Mouse (Mus musculus) limb, embryonic 10.5 days (tissue): ENCODE measurements around the gene Rpl11. TPM values are rescaled to one million over a fixed set of nuclear protein-coding genes. Genes with fewer than 3 reads are reported as not detected.
"Not testable (repeated sequence)": the region's sequence is repeated elsewhere in the genome, so short reads cannot be mapped to it uniquely, and the experiment has no call there.

Source experiments
- DNase-seq: peaks from one replicate; pipeline ENCODE4 v3.0.0-alpha.2; 2017; ENCODE audit warnings: low spot score
- H3K27ac ChIP-seq: fragments of 300-500 bp; sonication (generic); 2 replicates; pipeline ENCODE4 v1.5.1; 2016; ENCODE audit warnings: mild to moderate bottlenecking
- H3K27me3 ChIP-seq: fragments of 300-500 bp; sonication (generic); 2 replicates; pipeline ENCODE4 v1.6.1; 2016; ENCODE audit warnings: low read depth, mild to moderate bottlenecking; ENCODE audit not compliant: poor library complexity, severe bottlenecking
- H3K36me3 ChIP-seq: fragments of 300-500 bp; sonication (generic); 2 replicates; pipeline ENCODE4 v1.6.1; 2016; ENCODE audit warnings: mild to moderate bottlenecking, moderate library complexity
- H3K4me1 ChIP-seq: fragments of 300-500 bp; sonication (generic); 2 replicates; pipeline ENCODE4 v1.6.1; 2016
- H3K4me3 ChIP-seq: fragments of 300-500 bp; sonication (generic); 2 replicates; pipeline ENCODE4 v1.5.1; 2016; ENCODE audit warnings: mild to moderate bottlenecking, moderate library complexity
- H3K9me3 ChIP-seq: fragments of 300-500 bp; sonication (generic); replicated peaks from 2 replicates; pipeline ENCODE4 v1.6.1; 2016; ENCODE audit warnings: mild to moderate bottlenecking
- WGBS: fragments of 180-500 bp; shearing (Covaris S2); methylation state at CpG from one replicate; pipeline ENCODE4 v1.1.7; 2016; 5-methylcytosine and 5-hydroxymethylcytosine counted together
- polyA plus RNA-seq: library from polyadenylated mRNA; unstranded; fragments of >200 nt; fragmentation: Nextera tagmentation; extraction: Ambion mirVana; gene quantifications from 2 replicates; pipeline ENCODE4 v1.2.1, GENCODE M21; 2016

Gene Rpl11
- polyA plus RNA-seq, 1 experiment from 2014 or later, result 510 TPM

DNA sequence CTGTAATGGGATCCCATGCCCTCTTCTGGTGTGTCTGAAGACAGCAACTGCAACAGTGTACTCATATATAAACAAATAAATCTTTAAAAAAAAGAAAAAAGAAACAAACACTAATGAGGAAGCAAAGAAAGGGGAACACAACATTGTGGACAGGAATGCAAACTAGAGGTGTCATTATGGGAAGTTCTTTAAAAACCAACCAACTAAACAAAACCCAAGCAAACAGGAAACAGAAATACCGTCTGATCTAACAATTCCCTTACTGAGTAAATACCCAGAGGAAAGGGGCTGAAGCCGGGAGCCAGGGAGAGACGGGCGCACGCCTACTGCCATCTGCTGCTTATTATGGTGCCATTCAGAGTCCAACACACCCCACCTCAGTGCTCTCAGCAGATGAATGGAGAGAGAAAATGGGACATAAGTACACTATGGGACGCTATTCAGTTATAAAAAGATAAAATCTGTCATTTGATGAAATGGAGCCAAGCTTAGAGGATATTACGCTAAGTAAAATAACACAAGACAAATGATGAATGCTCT, 71.6 kb downstream of the Rpl11 start:
- no peak for DNase-seq
- H3K4me1 ChIP-seq, result peaks cover 9% of the 10 kb centered on the region
- no peak overlapping the region for H3K4me3 ChIP-seq
- no peaks in the 10 kb centered on the region for H3K27me3 ChIP-seq
- 86% methylated on average over 7 of the region's 7 CpGs for WGBS
- H3K36me3 ChIP-seq, result peaks cover 85% of the 10 kb centered on the region
- no peaks in the 10 kb centered on the region for H3K9me3 ChIP-seq
- no peak overlapping the region for H3K27ac ChIP-seq

DNA sequence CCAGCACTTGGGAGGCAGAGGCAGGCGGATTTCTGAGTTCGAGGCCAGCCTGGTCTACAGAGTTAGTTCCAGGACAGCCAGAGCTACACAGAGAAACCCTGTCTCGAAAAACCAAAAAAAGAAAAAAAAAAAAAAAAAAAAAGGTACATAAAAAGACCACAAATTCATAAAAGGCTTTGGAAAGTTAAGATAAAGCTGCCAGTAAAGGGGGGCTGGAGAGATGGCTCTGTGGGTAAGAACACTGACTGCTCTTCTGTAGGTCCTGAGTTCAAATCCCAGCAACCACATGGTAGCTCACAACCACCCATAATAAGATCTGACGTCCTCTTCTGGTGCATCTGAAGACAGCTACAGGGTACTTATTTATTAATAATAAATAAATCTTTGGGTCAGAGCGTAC, 73.0 kb downstream of the Rpl11 start:
- not testable (repeated sequence) for H3K4me3 ChIP-seq, H3K9me3 ChIP-seq, H3K27me3 ChIP-seq, H3K27ac ChIP-seq, DNase-seq, H3K4me1 ChIP-seq
- H3K36me3 ChIP-seq, result peaks cover 93% of the 10 kb centered on the region
- 94% methylated on average over 5 of the region's 5 CpGs for WGBS

Other genes with a start within 250 kb of the Rpl11 start
- 328 and 383 TPM in 2 replicates for gene Srsf10, start 197.7 kb downstream of the Rpl11 start, polyA plus RNA-seq
- 177 and 208 TPM in 2 replicates for gene Pnrc2, start 179.6 kb downstream of the Rpl11 start, polyA plus RNA-seq
- 0.38 and 0.53 TPM in 2 replicates for gene Cnr2, start 158.0 kb downstream of the Rpl11 start, polyA plus RNA-seq
- 42.5 and 52.3 TPM in 2 replicates for gene Fuca1, start 132.7 kb downstream of the Rpl11 start, polyA plus RNA-seq
- gene Hmgcl, start 107.0 kb downstream of the Rpl11 start, polyA plus RNA-seq, result 68.4 and 78.9 TPM in 2 replicates
- 38.7 and 39.2 TPM in 2 replicates for gene Gale, start 89.7 kb downstream of the Rpl11 start, polyA plus RNA-seq
- 199 and 214 TPM in 2 replicates for gene Lypla2, start 80.8 kb downstream of the Rpl11 start, polyA plus RNA-seq
- 73.2 and 73.6 TPM in 2 replicates for gene Pithd1, start 66.2 kb downstream of the Rpl11 start, polyA plus RNA-seq
- gene Eloa, start 31.7 kb downstream of the Rpl11 start, polyA plus RNA-seq, result 33.2 and 38.9 TPM in 2 replicates
- gene Id3, start 90.1 kb upstream of the Rpl11 start, polyA plus RNA-seq, result 375 and 475 TPM in 2 replicates
- gene E2f2, start 119.0 kb upstream of the Rpl11 start, polyA plus RNA-seq, result 6.4 and 7.3 TPM in 2 replicates
- 2.3 and 3.7 TPM in 2 replicates for gene Asap3, start 152.9 kb upstream of the Rpl11 start, polyA plus RNA-seq
- gene Tcea3, start 194.3 kb upstream of the Rpl11 start, polyA plus RNA-seq, result 1.5 and 1.8 TPM in 2 replicates
- gene Zfp46, start 231.3 kb upstream of the Rpl11 start, polyA plus RNA-seq, result 20.2 and 24.6 TPM in 2 replicates